Comparison of ENCODE assay signal across 8 mouse cellular contexts in genomic region chr7:4119976-4120921, GRCm38 (mm10). TPM values are rescaled to one million over a fixed set of nuclear protein-coding genes. Genes with fewer than 3 reads are reported as not detected.
DNase-seq lines count a peak whose midpoint lies in the region; ATAC-seq and TF ChIP-seq lines count a peak whose summit lies in the region.

No protein-coding gene starts in this region.

- H3K9me3 ChIP-seq in heart, embryonic 12.5 days (replicated peaks), result no peaks in the 10 kb centered on the region
- H3K9me3 ChIP-seq in hindbrain, embryonic 15.5 days, result no peaks in the 10 kb centered on the region
- no peaks in the 10 kb centered on the region for H3K9me3 ChIP-seq in midbrain, postnatal 0 days (ENCODE audit: low read length)

- H3K27ac ChIP-seq in heart, embryonic 12.5 days (ENCODE audit: poor library complexity, severe bottlenecking), result no peak overlapping the region
- H3K27ac ChIP-seq in hindbrain, embryonic 15.5 days (replicated peaks), result peak overlapping the region; percentile 82
- H3K27ac ChIP-seq in midbrain, postnatal 0 days (ENCODE audit: low read depth, low read length), result peak overlapping the region; percentile 83

- peaks cover 7% of the 10 kb centered on the region for H3K4me1 ChIP-seq in heart, embryonic 12.5 days (replicated peaks)
- H3K4me1 ChIP-seq in hindbrain, embryonic 15.5 days (replicated peaks), result peaks cover 53% of the 10 kb centered on the region
- H3K4me1 ChIP-seq in midbrain, postnatal 0 days (ENCODE audit: insufficient read depth, low read length), result peaks cover 17% of the 10 kb centered on the region

- DNase-seq in heart, postnatal 10 days, result no peak
- DNase-seq in cerebellum, postnatal 10 days, result peak; percentile 48 to 55
- peak; percentile 74 for DNase-seq in midbrain, postnatal 0 days (ENCODE audit: low spot score)
- DNase-seq in spleen, postnatal 10 days (ENCODE audit: low spot score in 2 of 2), result no peak
- DNase-seq in urinary bladder, postnatal 10 days (ENCODE audit: low spot score), result no peak

- 18% methylated on average over 16 of the region's 19 CpGs for WGBS in heart, embryonic 12.5 days
- WGBS in hindbrain, embryonic 15.5 days, result 8% methylated on average over 19 of the region's 19 CpGs
- WGBS in midbrain, postnatal 0 days, result 3% methylated on average over 18 of the region's 19 CpGs

- no peaks in the 10 kb centered on the region for H3K36me3 ChIP-seq in heart, embryonic 12.5 days
- no peaks in the 10 kb centered on the region for H3K36me3 ChIP-seq in hindbrain, embryonic 15.5 days
- H3K36me3 ChIP-seq in midbrain, postnatal 0 days (ENCODE audit: insufficient read depth, low read length), result no peaks in the 10 kb centered on the region

- no peak for TF ChIP-seq CTCF in midbrain, postnatal 0 days (IDR thresholded peaks at IDR 0.05)

- no peak for ATAC-seq in heart, embryonic 12.5 days (ENCODE audit: insufficient number of reproducible peaks, low FRiP score)
- peak; percentile 5; the same call in 1 of the 2 replicates for ATAC-seq in hindbrain, embryonic 15.5 days (ENCODE audit: low FRiP score, low read depth)
- 0 out of 2 replicates have a peak, but pooled peaks have one; percentile 1 for ATAC-seq in midbrain, postnatal 0 days (ENCODE audit: low FRiP score)
- ATAC-seq in CD4-positive, CD25-positive, alpha-beta regulatory T cell, adult 4 months, result no peak

- H3K27me3 ChIP-seq in heart, embryonic 12.5 days (replicated peaks), result peaks cover 63% of the 10 kb centered on the region
- H3K27me3 ChIP-seq in hindbrain, embryonic 15.5 days, result no peaks in the 10 kb centered on the region
- H3K27me3 ChIP-seq in midbrain, postnatal 0 days (ENCODE audit: insufficient read depth, low read length), result no peaks in the 10 kb centered on the region

- H3K9ac ChIP-seq in heart, embryonic 12.5 days, result no peak overlapping the region
- peak overlapping the region; percentile 69 for H3K9ac ChIP-seq in hindbrain, embryonic 15.5 days
- peak overlapping the region; percentile 98 for H3K9ac ChIP-seq in midbrain, postnatal 0 days (replicated peaks; ENCODE audit: low read length, poor library complexity, severe bottlenecking)

- peak overlapping the region; percentile 72; the same call in 1 of the 2 replicates for H3K4me2 ChIP-seq in heart, embryonic 12.5 days
- H3K4me2 ChIP-seq in hindbrain, embryonic 15.5 days, result peak overlapping the region; percentile 61
- H3K4me2 ChIP-seq in midbrain, postnatal 0 days (ENCODE audit: low read depth, low read length, poor library complexity, severe bottlenecking), result peak overlapping the region; percentile 81

- intact Hi-C loops in heart, postnatal 10 days (cut with DNase I), result no loop called here

- H3K4me3 ChIP-seq in heart, embryonic 12.5 days, result no peak overlapping the region; the same call in 1 of the 2 replicates
- H3K4me3 ChIP-seq in hindbrain, embryonic 15.5 days, result peak overlapping the region; percentile 55
- peak overlapping the region; percentile 81 for H3K4me3 ChIP-seq in midbrain, postnatal 0 days (ENCODE audit: low read depth, low read length)

RNA-seq across cellular contexts. Expression of gene Ttyh1, which starts 1.0 kb away (rescaled TPM):
- polyA plus RNA-seq in heart, embryonic 12.5 days (2016; fragmentation: Nextera tagmentation; extraction: Ambion mirVana), result 0.65 and 0.97 TPM in 2 replicates
- total RNA-seq in heart, postnatal 10 days (2021), result 1 to 10 TPM; 1.4 to 2.3 TPM
- 158 and 181 TPM in 2 replicates for polyA plus RNA-seq in hindbrain, embryonic 15.5 days (2015; fragmentation: Nextera tagmentation; extraction: Ambion mirVana)
- total RNA-seq in midbrain, postnatal 0 days (2014; rRNA removed), result 433 and 742 TPM in 2 replicates
- 186 and 226 TPM in 2 replicates for polyA plus RNA-seq in midbrain, postnatal 0 days (2015; fragmentation: Nextera tagmentation; extraction: Ambion mirVana)
- polyA plus RNA-seq in CD4-positive, CD25-positive, alpha-beta regulatory T cell, adult 4 months (2017; shearing (Covaris generic)), result under 1 TPM; 0.60 to 0.69 TPM

RNA-seq across cellular contexts. Expression of gene Leng8, which starts 16.6 kb away (rescaled TPM):
- polyA plus RNA-seq in heart, embryonic 12.5 days (2016; fragmentation: Nextera tagmentation; extraction: Ambion mirVana), result 77.6 and 79.2 TPM in 2 replicates
- 10 to 100 TPM; 57.3 to 57.9 TPM for total RNA-seq in heart, postnatal 10 days (2021)
- 83.6 and 97.5 TPM in 2 replicates for polyA plus RNA-seq in hindbrain, embryonic 15.5 days (2015; fragmentation: Nextera tagmentation; extraction: Ambion mirVana)
- total RNA-seq in midbrain, postnatal 0 days (2014; rRNA removed), result 176 and 253 TPM in 2 replicates
- polyA plus RNA-seq in midbrain, postnatal 0 days (2015; fragmentation: Nextera tagmentation; extraction: Ambion mirVana), result 52.7 and 64.1 TPM in 2 replicates
- 10 to 100 TPM; 23.4 to 27.4 TPM for polyA plus RNA-seq in CD4-positive, CD25-positive, alpha-beta regulatory T cell, adult 4 months (2017; shearing (Covaris generic))

RNA-seq across cellular contexts. Expression of gene Leng9, which starts 29.9 kb away (rescaled TPM):
- polyA plus RNA-seq in heart, embryonic 12.5 days (2016; fragmentation: Nextera tagmentation; extraction: Ambion mirVana), result 2.3 and 2.5 TPM in 2 replicates
- total RNA-seq in heart, postnatal 10 days (2021), result 1 to 10 TPM; 2.8 to 3.2 TPM
- polyA plus RNA-seq in hindbrain, embryonic 15.5 days (2015; fragmentation: Nextera tagmentation; extraction: Ambion mirVana), result 4.4 and 5.7 TPM in 2 replicates
- total RNA-seq in midbrain, postnatal 0 days (2014; rRNA removed), result 3.3 and 4.9 TPM in 2 replicates
- 4.7 and 5.3 TPM in 2 replicates for polyA plus RNA-seq in midbrain, postnatal 0 days (2015; fragmentation: Nextera tagmentation; extraction: Ambion mirVana)
- polyA plus RNA-seq in CD4-positive, CD25-positive, alpha-beta regulatory T cell, adult 4 months (2017; shearing (Covaris generic)), result 10 to 100 TPM in 1 of 2 experiments, 1 to 10 TPM in 1; 7.5 to 12.3 TPM

RNA-seq across cellular contexts. Expression of gene Cdc42ep5, which starts 44.4 kb away (rescaled TPM):
- polyA plus RNA-seq in heart, embryonic 12.5 days (2016; fragmentation: Nextera tagmentation; extraction: Ambion mirVana), result 25.2 and 30.1 TPM in 2 replicates
- total RNA-seq in heart, postnatal 10 days (2021), result 10 to 100 TPM; 11.6 to 12.3 TPM
- polyA plus RNA-seq in hindbrain, embryonic 15.5 days (2015; fragmentation: Nextera tagmentation; extraction: Ambion mirVana), result 7.4 and 8.8 TPM in 2 replicates
- total RNA-seq in midbrain, postnatal 0 days (2014; rRNA removed), result 6.6 and 9.7 TPM in 2 replicates
- polyA plus RNA-seq in midbrain, postnatal 0 days (2015; fragmentation: Nextera tagmentation; extraction: Ambion mirVana), result 8.3 and 8.5 TPM in 2 replicates
- polyA plus RNA-seq in CD4-positive, CD25-positive, alpha-beta regulatory T cell, adult 4 months (2017; shearing (Covaris generic)), result not detected

RNA-seq across cellular contexts. Expression of gene Lair1, which starts 57.2 kb away (rescaled TPM):
- polyA plus RNA-seq in heart, embryonic 12.5 days (2016; fragmentation: Nextera tagmentation; extraction: Ambion mirVana), result 0.61 and 0.85 TPM in 2 replicates
- under 1 TPM; 0.22 TPM for total RNA-seq in heart, postnatal 10 days (2021)
- polyA plus RNA-seq in hindbrain, embryonic 15.5 days (2015; fragmentation: Nextera tagmentation; extraction: Ambion mirVana), result 3.0 and 3.3 TPM in 2 replicates
- total RNA-seq in midbrain, postnatal 0 days (2014; rRNA removed), result 3.4 and 6.5 TPM in 2 replicates
- polyA plus RNA-seq in midbrain, postnatal 0 days (2015; fragmentation: Nextera tagmentation; extraction: Ambion mirVana), result 2.4 and 4.2 TPM in 2 replicates
- polyA plus RNA-seq in CD4-positive, CD25-positive, alpha-beta regulatory T cell, adult 4 months (2017; shearing (Covaris generic)), result 1 to 10 TPM; 4.5 to 6.5 TPM

Comparison
In these comparisons a context has a peak if more than half of its experiments do, and no peak if none do; other contexts are left out.
1. ATAC-seq: peak in hindbrain, embryonic 15.5 days (single experiment) and midbrain, postnatal 0 days (single experiment); none in heart, embryonic 12.5 days (single experiment) and CD4-positive, CD25-positive, alpha-beta regulatory T cell, adult 4 months (single experiment).
2. DNase-seq: peak in cerebellum, postnatal 10 days (2 of 2) and midbrain, postnatal 0 days (single experiment); none in heart, postnatal 10 days (0 of 2), spleen, postnatal 10 days (0 of 2) and urinary bladder, postnatal 10 days (single experiment).
3. RNA of gene Ttyh1, which starts 1.0 kb away (polyA plus RNA-seq): 186 to 226 TPM in midbrain, postnatal 0 days and 158 to 181 TPM in hindbrain, embryonic 15.5 days; 0.65 to 0.97 TPM in heart, embryonic 12.5 days and 0.60 to 0.69 TPM in CD4-positive, CD25-positive, alpha-beta regulatory T cell, adult 4 months; every median in the first group is over 10 times any median in the second.
4. Peak in every context shown above with its lines, with median percentiles within 50 percentile points of each other: H3K4me2 ChIP-seq.